In the genomic region with DNA sequence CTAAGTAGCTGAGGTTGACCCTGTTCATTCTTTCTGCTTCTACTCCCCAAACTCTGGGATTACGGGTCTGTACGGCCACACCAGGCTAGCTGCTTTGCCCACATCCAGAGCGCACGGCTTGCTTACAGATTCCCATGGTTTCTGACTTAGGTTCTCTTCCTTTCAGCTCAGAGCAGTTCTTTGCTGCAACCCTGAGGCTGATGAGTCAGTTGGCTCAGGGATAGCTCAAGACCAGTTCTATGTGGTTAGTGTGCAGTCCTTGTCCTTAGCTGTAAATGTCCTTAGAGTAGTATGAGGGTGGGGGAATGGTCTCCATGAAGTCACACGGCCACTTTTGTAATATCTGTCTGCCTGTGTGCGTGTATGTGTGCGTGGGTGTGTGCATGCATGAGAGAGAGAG, we compare ENCODE assay signal across 19 mouse cellular contexts. TPM values are rescaled to one million over a fixed set of nuclear protein-coding genes. Genes with fewer than 3 reads are reported as not detected.
A peak's percentile ranks its signal among the peaks of the same experiment; 100 is the strongest.
DNase-seq lines count a peak whose midpoint lies in the region; ATAC-seq and TF ChIP-seq lines count a peak whose summit lies in the region.
"Had no signal": no experiment of that assay in that cellular context is flagged by ENCODE, and none has a peak within 500 bp of the region (broad histone marks: within the 10 kb centered on the region; RNA-seq: fewer than 3 reads in every experiment).

No protein-coding gene starts in this region.

- WGBS in kidney, embryonic 14.5 days = 88% methylated on average over 7 of the region's 7 CpGs

- TF ChIP-seq POLR2A in CH12.LX (IDR thresholded peaks at IDR 0.05; ENCODE audit: low read depth, low read length) = no peak

- H3K4me2 ChIP-seq in CH12.LX (ENCODE audit: insufficient read depth, low read depth, poor library complexity, severe bottlenecking) = peak overlapping the region; percentile 4; the same call in 1 of the 2 replicates
- no peak overlapping the region for H3K4me2 ChIP-seq in kidney, embryonic 14.5 days (replicated peaks; ENCODE audit: low read depth, low read length)
- H3K4me2 ChIP-seq: embryonic facial prominence, embryonic 12.5 days; forebrain, embryonic 13.5 days; forebrain, embryonic 15.5 days had no signal

- H3K9me3 ChIP-seq in CH12.LX (replicated peaks; ENCODE audit: low read length) = peaks cover 3% of the 10 kb centered on the region
- no peaks in the 10 kb centered on the region for H3K9me3 ChIP-seq in kidney, embryonic 14.5 days (ENCODE audit: control insufficient read depth, low read length)
- H3K9me3 ChIP-seq: embryonic facial prominence, embryonic 10.5 days; embryonic facial prominence, embryonic 12.5 days; forebrain, embryonic 13.5 days; forebrain, embryonic 15.5 days had no signal

- H3K4me3 ChIP-seq in CH12.LX (replicated peaks in 1 of 3; ENCODE audit: low read depth in 2 of 3, low read length in 2 of 3, poor library complexity in 1 of 3) = no peak overlapping the region
- no peak overlapping the region for H3K4me3 ChIP-seq in kidney, embryonic 14.5 days (ENCODE audit: low read length)
- H3K4me3 ChIP-seq: embryonic facial prominence, embryonic 10.5 days; embryonic facial prominence, embryonic 12.5 days; forebrain, embryonic 13.5 days; forebrain, embryonic 15.5 days had no signal

- TF ChIP-seq CTCF in CH12.LX (conservative IDR thresholded peaks at IDR 0.05 in 1 of 2, IDR thresholded peaks at IDR 0.05 in 1 of 2; ENCODE audit: low read depth in 2 of 2, low read length in 2 of 2) = no peak

- dilution Hi-C loops in CH12.LX (cut with MboI; ENCODE audit: extremely low pct_ligation_motif_present, extremely low pct_unique_long_range_greater_than_20kb, low sequenced_read_pairs) = no loop called here

- no peaks in the 10 kb centered on the region for H3K79me2 ChIP-seq in CH12.LX (replicated peaks; ENCODE audit: control insufficient read depth, extremely low read depth, insufficient read depth, poor library complexity, severe bottlenecking)

- peak; percentile 21 for DNase-seq in adrenal gland, postnatal 14 days
- DNase-seq in adrenal gland, postnatal 25 days = no peak
- no peak for DNase-seq in frontal cortex, postnatal 25 days (ENCODE audit: low spot score in 2 of 2)
- DNase-seq in 3T3-L1 (ENCODE audit: low read depth, low spot score) (peak; percentile 50), CH12.LX (ENCODE audit: extremely low read depth) (no peak)
- no peak for DNase-seq in neural tube, embryonic 10.5 days (ENCODE audit: extremely low spot score, low spot score)
- DNase-seq: adrenal gland, adult 8-10 months; B cell, adult 2 months; cerebellum, adult 11-12 months; forebrain, postnatal 0 days had no signal

- peaks cover 6% of the 10 kb centered on the region for H3K27me3 ChIP-seq in CH12.LX (replicated peaks)
- H3K27me3 ChIP-seq in kidney, embryonic 14.5 days (ENCODE audit: control insufficient read depth, insufficient read depth, low read length) = no peaks in the 10 kb centered on the region
- H3K27me3 ChIP-seq: embryonic facial prominence, embryonic 12.5 days; forebrain, embryonic 13.5 days; forebrain, embryonic 15.5 days had no signal

- no peak for TF ChIP-seq EP300 in CH12.LX (IDR thresholded peaks at IDR 0.05; ENCODE audit: low read length)

- no peak for TF ChIP-seq RAD21 in CH12.LX (IDR thresholded peaks at IDR 0.05; ENCODE audit: low read depth, low read length)

- no peak overlapping the region for H3K27ac ChIP-seq in CH12.LX (ENCODE audit: insufficient read depth, low read depth)
- no peak overlapping the region for H3K27ac ChIP-seq in kidney, embryonic 14.5 days (ENCODE audit: low read depth, low read length)
- H3K27ac ChIP-seq: embryonic facial prominence, embryonic 10.5 days; embryonic facial prominence, embryonic 12.5 days; forebrain, embryonic 13.5 days; forebrain, embryonic 15.5 days had no signal

- peaks cover 0 to 3% of the 10 kb centered on the region in 2 experiments; a peak in 1 of 4 replicates for H3K4me1 ChIP-seq in CH12.LX (ENCODE audit: control insufficient read depth in 1 of 2, insufficient read depth in 2 of 2)
- no peaks in the 10 kb centered on the region for H3K4me1 ChIP-seq in kidney, embryonic 14.5 days (ENCODE audit: control insufficient read depth, insufficient read depth, low read length)
- H3K4me1 ChIP-seq: embryonic facial prominence, embryonic 10.5 days; embryonic facial prominence, embryonic 12.5 days; forebrain, embryonic 13.5 days; forebrain, embryonic 15.5 days had no signal

- peak; percentile 55; the same call in 1 of the 2 replicates for ATAC-seq in frontal cortex, adult (ENCODE audit: low TSS enrichment)
- ATAC-seq in kidney, embryonic 14.5 days (ENCODE audit: low FRiP score, low TSS enrichment) = no peak
- ATAC-seq: activated CD4-positive, CD25-positive, alpha-beta regulatory T cell, adult 4 months; CD4-positive, CD25-positive, alpha-beta regulatory T cell, adult 4 months; forebrain, embryonic 13.5 days; forebrain, embryonic 15.5 days; forebrain, postnatal 0 days; Patski had no signal

- H3K9ac ChIP-seq in CH12.LX (ENCODE audit: insufficient read depth, low read depth) = no peak overlapping the region
- H3K9ac ChIP-seq in kidney, embryonic 14.5 days (ENCODE audit: low read depth, low read length) = no peak overlapping the region
- H3K9ac ChIP-seq: embryonic facial prominence, embryonic 12.5 days; forebrain, embryonic 13.5 days; forebrain, embryonic 15.5 days; forebrain, postnatal 0 days had no signal

- in situ Hi-C loops in CH12.LX (cut with MboI; ENCODE audit: low pct_ligation_motif_present, low pct_unique_long_range_greater_than_20kb, low sequenced_read_pairs) = no loop called here

- H3K36me3 ChIP-seq in CH12.LX (replicated peaks in 1 of 2; ENCODE audit: control insufficient read depth in 1 of 2, insufficient read depth in 1 of 2, low read length in 1 of 2) = no peaks in the 10 kb centered on the region
- H3K36me3 ChIP-seq in kidney, embryonic 14.5 days (ENCODE audit: control insufficient read depth, insufficient read depth, low read length) = no peaks in the 10 kb centered on the region
- H3K36me3 ChIP-seq: embryonic facial prominence, embryonic 10.5 days; embryonic facial prominence, embryonic 12.5 days; forebrain, embryonic 15.5 days had no signal

TF ChIP-seq in CH12.LX, 34 proteins besides CTCF, POLR2A, EP300 and RAD21:
- TF ChIP-seq ZNF384 (IDR thresholded peaks at IDR 0.05; ENCODE audit: low read depth, low read length) (no peak), MYC (IDR thresholded peaks at IDR 0.05; ENCODE audit: low read depth, low read length) (no peak), MAFK (IDR thresholded peaks at IDR 0.05; ENCODE audit: insufficient replicate concordance, low read length) (no peak), NRF1 (IDR thresholded peaks at IDR 0.05; ENCODE audit: low read depth, low read length) (no peak), SIN3A (IDR thresholded peaks at IDR 0.05; ENCODE audit: low read length) (no peak), SMC3 (IDR thresholded peaks at IDR 0.05; ENCODE audit: low read depth, low read length) (no peak), TBP (conservative IDR thresholded peaks at IDR 0.05; ENCODE audit: low read depth, low read length) (no peak), USF2 (conservative IDR thresholded peaks at IDR 0.05; ENCODE audit: low read depth, low read length) (no peak), TCF12 (IDR thresholded peaks at IDR 0.05; ENCODE audit: low read depth, low read length) (no peak)
TF ChIP-seq in CH12.LX: peak in this region for 0.

RNA-seq across cellular contexts. Expression of gene Tyro3, which starts 40.1 kb away (rescaled TPM):
- total RNA-seq in adrenal gland, postnatal 14 days (2021) = 6.0 and 7.7 TPM in 2 replicates
- total RNA-seq in adrenal gland, postnatal 25 days (2021) = 4.5 and 7.2 TPM in 2 replicates
- total RNA-seq in CH12.LX (2012; rRNA removed) = 31.8 and 39.7 TPM in 2 replicates
- 19.1 and 20.3 TPM in 2 replicates for total RNA-seq in CH12.LX (2014; rRNA removed)
- polyA plus RNA-seq in CH12.LX (2012; ENCODE audit: insufficient read length, low read depth) = 23.7 and 24.7 TPM in 2 replicates
- polyA plus RNA-seq in kidney, embryonic 14.5 days (2014; fragmentation: Nextera tagmentation; extraction: Ambion mirVana) = 10.2 and 13.8 TPM in 2 replicates

RNA-seq across cellular contexts. Expression of gene Rpap1, which starts 50.3 kb away (rescaled TPM):
- total RNA-seq in adrenal gland, postnatal 14 days (2021) = 14.8 and 18.9 TPM in 2 replicates
- 20.7 and 26.8 TPM in 2 replicates for total RNA-seq in adrenal gland, postnatal 25 days (2021)
- total RNA-seq in CH12.LX (2012; rRNA removed) (28.9 and 31.8 TPM in 2 replicates), CH12.LX (2014; rRNA removed) (8.5 and 9.0 TPM in 2 replicates)
- 28.7 and 34.7 TPM in 2 replicates for polyA plus RNA-seq in CH12.LX (2012; ENCODE audit: insufficient read length, low read depth)
- polyA plus RNA-seq in kidney, embryonic 14.5 days (2014; fragmentation: Nextera tagmentation; extraction: Ambion mirVana) = 19.4 and 30.6 TPM in 2 replicates

RNA-seq across cellular contexts. Expression of gene Mga, which starts 59.4 kb away (rescaled TPM):
- 46.9 and 56.9 TPM in 2 replicates for total RNA-seq in adrenal gland, postnatal 14 days (2021)
- 57.8 and 66.8 TPM in 2 replicates for total RNA-seq in adrenal gland, postnatal 25 days (2021)
- 30.1 and 34.0 TPM in 2 replicates for total RNA-seq in CH12.LX (2012; rRNA removed)
- 21.8 and 23.9 TPM in 2 replicates for total RNA-seq in CH12.LX (2014; rRNA removed)
- polyA plus RNA-seq in CH12.LX (2012; ENCODE audit: insufficient read length, low read depth) = 25.8 and 37.5 TPM in 2 replicates
- polyA plus RNA-seq in kidney, embryonic 14.5 days (2014; fragmentation: Nextera tagmentation; extraction: Ambion mirVana) = 30.7 and 41.5 TPM in 2 replicates

Comparison
In these comparisons a context has a peak if more than half of its experiments do, and no peak if none do; other contexts are left out.
1. DNase-seq: peak in adrenal gland, postnatal 14 days (single experiment) and 3T3-L1 (single experiment); none in adrenal gland, postnatal 25 days (single experiment), frontal cortex, postnatal 25 days (0 of 2), CH12.LX (single experiment) and neural tube, embryonic 10.5 days (single experiment).